Mouse (Mus musculus) neutrophil, adult 83 days (primary cell): ENCODE measurements around the gene Noxo1. TPM values are rescaled to one million over a fixed set of nuclear protein-coding genes. Genes with fewer than 3 reads are reported as not detected.

Experiments used
- total RNA-seq, 2 experiments: library from RNA; stranded (reverse); gene quantifications; one replicate each; pipeline ENCODE4 v1.2.4; 2023

Gene Noxo1
- total RNA-seq, result 1 to 10 TPM; 1.8 to 2.2 TPM

GRCm38 (mm10) chr17:24696011-24696697 lies at the start of gene Noxo1, which contains the start of gene Gfer:
Noxo1 (plus strand) TSS chr17:24696234.
Gfer (minus strand) TSS chr17:24696156.

GRCm38 (mm10) chr17:24650070-24650616 lies 45.9 kb upstream of the Noxo1 start, which contains the start of gene Slc9a3r2:
Slc9a3r2 (minus strand) TSS chr17:24650327.

GRCm38 (mm10) chr17:24658017-24658758 lies 37.8 kb upstream of the Noxo1 start, which contains the start of gene Npw:
Npw (minus strand) TSS chr17:24658457.

GRCm38 (mm10) chr17:24669545-24670245 lies 26.3 kb upstream of the Noxo1 start, which contains the start of gene Zfp598:
Zfp598 (plus strand) TSS chr17:24669687.

GRCm38 (mm10) chr17:24689251-24690081 lies 6.6 kb upstream of the Noxo1 start, which contains the start of gene Syngr3:
Syngr3 (minus strand) TSS chr17:24689955.

DNA sequence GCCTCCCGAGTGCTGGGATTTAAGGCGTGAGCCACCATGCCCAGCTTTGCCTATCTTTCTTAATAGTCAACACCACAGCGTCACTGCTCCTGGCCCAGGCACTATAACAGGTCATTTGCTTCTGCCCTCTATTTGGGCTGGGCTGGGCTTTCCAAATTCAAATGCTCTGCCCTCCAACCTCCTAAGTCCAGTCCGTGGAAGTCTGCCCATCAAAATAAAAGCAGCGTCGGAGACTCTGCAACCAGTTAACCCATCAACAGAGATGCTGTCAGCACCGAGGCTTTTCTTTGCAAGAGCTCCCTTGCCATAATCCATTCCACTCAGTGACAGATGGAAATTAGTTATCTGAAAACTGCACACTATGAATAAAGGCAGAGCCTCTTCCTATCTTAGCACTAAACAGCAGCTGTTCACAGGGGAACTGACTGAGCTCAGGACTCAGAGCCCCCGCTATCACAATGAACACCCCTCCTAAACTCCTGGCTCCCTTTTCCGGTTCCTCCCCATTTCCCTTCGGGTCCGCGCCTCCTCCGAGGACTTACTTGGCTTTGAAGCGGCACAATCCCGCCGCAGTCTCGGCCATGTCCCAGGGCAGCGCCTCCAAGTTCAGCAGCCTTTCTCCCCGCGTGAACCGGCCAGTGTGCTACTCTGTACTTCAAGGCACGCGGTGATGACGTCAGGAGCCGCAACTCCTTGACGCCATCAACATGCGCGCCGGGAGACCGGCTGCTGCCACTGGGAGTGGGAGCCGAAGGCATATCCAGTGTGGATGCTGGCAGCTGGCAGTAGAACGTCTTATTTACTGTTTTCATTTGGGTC lies 11.2 kb downstream of the Noxo1 start, which contains the start of gene Tbl3:
Gene Tbl3, minus strand, starts transcription at position 679 of the 819 bp plus-strand sequence.

DNA sequence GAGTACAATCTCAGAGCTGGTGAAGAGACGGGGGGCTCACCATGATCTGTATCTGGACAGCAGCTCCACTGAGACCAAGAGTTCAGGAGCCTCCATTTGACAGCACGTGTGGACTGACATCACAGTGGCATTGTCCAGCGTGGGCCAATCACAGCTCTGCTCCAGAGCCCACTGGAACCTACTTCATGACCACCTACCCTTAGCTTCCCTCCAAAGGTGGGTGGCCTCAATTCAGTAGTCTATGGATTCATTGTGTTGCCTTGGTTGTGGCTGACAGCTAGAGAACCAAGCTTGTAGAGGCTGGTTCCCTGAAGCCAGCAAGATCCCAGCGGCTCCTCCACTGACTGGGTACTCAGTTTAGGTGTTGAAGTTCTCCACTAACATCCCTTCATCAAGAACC lies 21.9 kb downstream of the Noxo1 start, which contains the start of the genes Rnf151 and Rps2:
Gene Rnf151, minus strand, starts transcription at position 121 of the 400 bp plus-strand sequence.
Gene Rps2, plus strand, starts transcription at position 174 of the 400 bp plus-strand sequence.

DNA sequence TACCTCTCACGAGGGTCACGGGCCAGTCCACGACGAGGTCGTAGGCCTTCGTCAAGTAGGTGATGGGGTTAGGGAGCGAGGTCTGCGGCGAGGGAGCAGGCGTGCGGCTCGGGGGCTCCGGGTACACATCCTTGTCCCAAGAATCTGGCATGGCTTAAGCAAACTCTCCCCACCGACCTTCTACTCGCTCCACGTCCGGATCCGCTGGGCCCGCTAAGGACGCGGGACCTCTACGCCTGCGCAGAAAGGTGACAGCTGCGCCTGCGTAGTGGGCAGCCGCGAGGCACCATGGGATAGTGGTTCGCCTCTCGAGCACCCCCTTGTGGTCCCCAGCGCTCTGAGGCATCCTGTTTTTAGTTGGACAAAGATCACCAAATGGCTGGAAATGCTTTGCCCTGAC lies 28.1 kb downstream of the Noxo1 start, which contains the start of gene Ndufb10:
Gene Ndufb10, minus strand, starts transcription at position 295 of the 400 bp plus-strand sequence.

DNA sequence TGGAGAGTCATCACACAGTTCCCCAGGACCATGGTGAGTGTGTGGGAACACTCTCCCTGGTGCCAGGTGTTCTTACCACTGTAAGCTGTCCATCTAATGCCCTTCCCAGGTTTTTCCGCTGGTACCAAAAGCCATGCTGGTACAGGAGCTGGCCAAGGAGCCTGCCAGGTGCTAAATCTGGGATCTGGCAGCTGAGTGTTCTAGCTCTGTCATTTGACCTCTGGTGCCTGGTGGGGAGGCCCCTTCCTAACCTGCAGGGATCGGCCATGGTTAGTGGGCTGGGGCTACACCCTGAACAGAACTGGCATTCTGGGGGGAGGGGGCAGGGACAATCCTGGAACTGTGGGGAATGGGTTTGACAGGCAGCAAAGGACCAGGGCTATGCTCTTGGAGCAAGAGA lies 31.6 kb downstream of the Noxo1 start, which contains the start of gene Rpl3l:
Gene Rpl3l, plus strand, starts transcription at position 203 of the 400 bp plus-strand sequence.

GRCm38 (mm10) chr17:24736330-24737051 lies 40.5 kb downstream of the Noxo1 start, which contains the start of gene Msrb1:
Msrb1 (plus strand) TSS chr17:24736642.

Other genes with a start within 250 kb of the Noxo1 start
- 10 to 100 TPM; 35.8 to 38.2 TPM for gene E4f1, start 225.9 kb upstream of the Noxo1 start, total RNA-seq
- gene Pgp, start 225.8 kb upstream of the Noxo1 start, total RNA-seq, result 10 to 100 TPM; 29.7 to 33.2 TPM
- under 1 TPM in 1 of 2 experiments, not detected in 1; 0.35 TPM for gene Bricd5, start 222.3 kb upstream of the Noxo1 start, total RNA-seq
- gene Mlst8, start 217.2 kb upstream of the Noxo1 start, total RNA-seq, result 10 to 100 TPM; 46.7 to 47.8 TPM
- not detected for gene Caskin1, start 207.6 kb upstream of the Noxo1 start, total RNA-seq
- gene Traf7, start 168.3 kb upstream of the Noxo1 start, total RNA-seq, result 100 to 1,000 TPM; 130 to 144 TPM
- gene Rab26, start 162.0 kb upstream of the Noxo1 start, total RNA-seq, result 1 to 10 TPM in 1 of 2 experiments, under 1 TPM in 1; 0.42 to 1.2 TPM
- gene Pkd1, start 146.4 kb upstream of the Noxo1 start, total RNA-seq, result 10 to 100 TPM; 18.7 TPM
- 10 to 100 TPM; 40.6 to 46.9 TPM for gene Tsc2, start 63.6 kb upstream of the Noxo1 start, total RNA-seq
- gene Nthl1, start 63.6 kb upstream of the Noxo1 start, total RNA-seq, result 1 to 10 TPM; 1.0 to 3.5 TPM
- gene Slc9a3r2, start 45.9 kb upstream of the Noxo1 start, total RNA-seq, result 1 to 10 TPM; 2.0 to 2.9 TPM
- gene Npw, start 37.8 kb upstream of the Noxo1 start, total RNA-seq, result not detected
- gene Zfp598, start 26.5 kb upstream of the Noxo1 start, total RNA-seq, result 10 to 100 TPM; 26.5 to 28.8 TPM
- gene Syngr3, start 6.3 kb upstream of the Noxo1 start, total RNA-seq, result under 1 TPM in 1 of 2 experiments, not detected in 1; 0.20 TPM
- 1 to 10 TPM; 7.9 to 9.0 TPM for gene Gfer, start 78 bp upstream of the Noxo1 start, total RNA-seq
- 10 to 100 TPM; 12.1 to 16.7 TPM for gene Tbl3, start 11.4 kb downstream of the Noxo1 start, total RNA-seq
- gene Rnf151, start 21.8 kb downstream of the Noxo1 start, total RNA-seq, result not detected
- gene Rps2, start 21.9 kb downstream of the Noxo1 start, total RNA-seq, result 100 to 1,000 TPM; 644 to 709 TPM
- 10 to 100 TPM; 71.6 to 74.1 TPM for gene Ndufb10, start 28.2 kb downstream of the Noxo1 start, total RNA-seq
- gene Rpl3l, start 31.6 kb downstream of the Noxo1 start, total RNA-seq, result 1 to 10 TPM; 1.0 to 1.2 TPM
- gene Msrb1, start 40.4 kb downstream of the Noxo1 start, total RNA-seq, result 1,000 to 10,000 TPM; 1,053 to 1,152 TPM
- under 1 TPM in 1 of 2 experiments, not detected in 1; 0.66 TPM for gene Hs3st6, start 56.8 kb downstream of the Noxo1 start, total RNA-seq
- gene Meiob, start 108.1 kb downstream of the Noxo1 start, total RNA-seq, result not detected
- gene Hagh, start 143.9 kb downstream of the Noxo1 start, total RNA-seq, result 10 to 100 TPM; 49.6 to 49.7 TPM
- 1 to 10 TPM; 5.1 to 6.5 TPM for gene Fahd1, start 154.1 kb downstream of the Noxo1 start, total RNA-seq
- under 1 TPM; 0.15 to 0.42 TPM for gene Igfals, start 169.8 kb downstream of the Noxo1 start, total RNA-seq
- gene Nubp2, start 190.1 kb downstream of the Noxo1 start, total RNA-seq, result 10 to 100 TPM; 36.0 to 39.5 TPM
- 10 to 100 TPM; 20.6 to 24.6 TPM for gene Spsb3, start 190.4 kb downstream of the Noxo1 start, total RNA-seq
- gene Eme2, start 198.9 kb downstream of the Noxo1 start, total RNA-seq, result 10 to 100 TPM; 11.7 to 16.5 TPM
- 10 to 100 TPM; 14.6 to 18.9 TPM for gene Mrps34, start 198.9 kb downstream of the Noxo1 start, total RNA-seq
- gene Nme3, start 200.3 kb downstream of the Noxo1 start, total RNA-seq, result 10 to 100 TPM; 15.6 to 23.0 TPM
- gene Mapk8ip3, start 240.7 kb downstream of the Noxo1 start, total RNA-seq, result 10 to 100 TPM; 61.9 to 68.8 TPM